Comparison of ENCODE assay signal across 8 mouse cellular contexts in the genomic region with DNA sequence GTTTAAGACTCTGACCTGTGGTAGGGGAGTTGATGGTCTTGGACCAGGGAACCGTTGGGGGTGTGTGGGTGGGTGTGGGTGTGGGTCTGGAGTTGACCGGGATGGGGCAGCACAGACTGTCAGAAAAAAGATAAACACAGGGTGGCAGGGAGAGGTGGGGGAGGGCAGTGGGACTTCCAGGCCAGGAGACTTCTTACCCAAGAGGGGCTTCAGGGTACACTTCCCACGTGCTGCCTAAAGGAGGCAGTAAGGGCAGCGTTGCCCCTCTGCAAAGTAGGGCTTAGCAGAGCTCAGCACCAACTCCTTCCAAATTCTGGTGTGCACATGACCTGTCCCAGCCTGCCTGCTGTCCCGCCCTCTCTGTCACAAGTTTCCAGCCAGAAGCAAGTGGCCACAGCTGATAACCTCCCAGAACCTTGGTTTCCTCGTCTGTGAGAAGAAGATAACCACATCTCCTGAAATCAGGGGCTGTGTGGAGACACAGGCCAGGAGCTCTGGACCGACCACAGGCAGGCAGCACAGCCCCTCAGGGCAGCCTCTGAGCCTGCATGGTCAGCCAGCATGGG. TPM values are rescaled to one million over a fixed set of nuclear protein-coding genes. Genes with fewer than 3 reads are reported as not detected.
DNase-seq lines count a peak whose midpoint lies in the region; TF ChIP-seq lines count a peak whose summit lies in the region.

No protein-coding gene starts in this region.

- no peaks in the 10 kb centered on the region for H3K27me3 ChIP-seq in cerebellum, adult 2 months (ENCODE audit: control insufficient read depth, insufficient read depth, low read length)

- H3K4me1 ChIP-seq in lung, adult 2 months (ENCODE audit: control insufficient read depth, insufficient read depth, low read length): peaks cover 15% of the 10 kb centered on the region; the same call in 1 of the 2 replicates
- peaks cover 20% of the 10 kb centered on the region for H3K4me1 ChIP-seq in cerebellum, adult 2 months (ENCODE audit: control insufficient read depth, insufficient read depth, low read length)

- TF ChIP-seq CTCF in lung, adult 2 months (IDR thresholded peaks at IDR 0.05; ENCODE audit: insufficient read depth, low read length): peak; percentile 24; the same call in 1 of the 2 replicates
- TF ChIP-seq CTCF in cerebellum, adult 2 months (IDR thresholded peaks at IDR 0.05; ENCODE audit: borderline replicate concordance, insufficient read depth, low read depth, low read length): no peak

- no peak overlapping the region for H3K4me3 ChIP-seq in lung, adult 2 months (replicated peaks; ENCODE audit: extremely low read depth, low read depth, low read length)
- H3K4me3 ChIP-seq in cerebellum, adult 2 months (replicated peaks; ENCODE audit: insufficient read depth, low read depth, low read length): no peak overlapping the region

- WGBS in lung, adult 2 months: 19% methylated on average over 7 of the region's 7 CpGs
- 63% methylated on average over 7 of the region's 7 CpGs for WGBS in cerebellum, adult 2 months

- H3K27ac ChIP-seq in cerebellum, adult 2 months (ENCODE audit: insufficient read depth, low read length): no peak overlapping the region

- peak; percentile 42 to 71 for DNase-seq in adrenal gland, adult (ENCODE audit: inconsistent age in 2 of 2, low spot score in 1 of 2)
- DNase-seq in adrenal gland, postnatal 4 days (ENCODE audit: low spot score in 2 of 2): no peak
- DNase-seq in embryo, embryonic 10 days (ENCODE audit: low spot score): peak; percentile 56
- DNase-seq in heart, postnatal 4 days: peak; percentile 35
- DNase-seq in lung, adult 2 months: peak; percentile 26
- peak; percentile 74 to 88 for DNase-seq in spleen, postnatal 10 days (ENCODE audit: low spot score in 2 of 2)
- DNase-seq in T-cell, adult 2 months (ENCODE audit: low spot score): no peak
- DNase-seq in cerebellum, adult 2 months: no peak

- no peak for TF ChIP-seq POLR2A in lung, adult 2 months (IDR thresholded peaks at IDR 0.05; ENCODE audit: borderline replicate concordance, extremely low read depth, low read depth, low read length)
- no peak for TF ChIP-seq POLR2A in cerebellum, adult 2 months (IDR thresholded peaks at IDR 0.05; ENCODE audit: borderline replicate concordance, insufficient read depth, low read length)

RNA-seq across cellular contexts. Expression of a gene that starts 20.7 kb away (rescaled TPM):
- 10 to 100 TPM; 11.3 to 12.0 TPM for total RNA-seq in adrenal gland, postnatal 4 days (2021)
- 10 to 100 TPM; 17.3 to 19.3 TPM for total RNA-seq in heart, postnatal 4 days (2021)
- polyA plus RNA-seq in lung, adult 2 months (2012; rRNA removed): 40.0 and 45.7 TPM in 2 replicates
- 17.7 and 21.6 TPM in 2 replicates for polyA plus RNA-seq in cerebellum, adult 2 months (2012; rRNA removed)

RNA-seq across cellular contexts. Expression of a gene that starts 55.7 kb away (rescaled TPM):
- total RNA-seq in adrenal gland, postnatal 4 days (2021): 10 to 100 TPM; 34.0 to 35.8 TPM
- 10 to 100 TPM; 23.8 to 24.9 TPM for total RNA-seq in heart, postnatal 4 days (2021)
- polyA plus RNA-seq in lung, adult 2 months (2012; rRNA removed): 16.3 and 17.7 TPM in 2 replicates
- polyA plus RNA-seq in cerebellum, adult 2 months (2012; rRNA removed): 33.0 and 33.6 TPM in 2 replicates

Comparison
In these comparisons a context has a peak if more than half of its experiments do, and no peak if none do; other contexts are left out.
1. DNase-seq: peak in adrenal gland, adult (2 of 2), embryo, embryonic 10 days (single experiment), heart, postnatal 4 days (single experiment), lung, adult 2 months (single experiment) and spleen, postnatal 10 days (2 of 2); none in adrenal gland, postnatal 4 days (0 of 2), T-cell, adult 2 months (single experiment) and cerebellum, adult 2 months (0 of 2).